Mouse (Mus musculus): ENCODE measurements at regions not wholly inside any gene's neighbourhood (a gene's known extent, or its start where the extent isn't known, plus 50 kb on each side); places are given as distances from the start of the nearest gene placed in this dataset.
"Not testable (repeated sequence)": the region's sequence is repeated elsewhere in the genome, so short reads cannot be mapped to it uniquely, and the experiment has no call there.

- not testable (repeated sequence) for H3K36me3 ChIP-seq (ENCODE audit: control insufficient read depth, insufficient read depth, low read length); H3K9me3 ChIP-seq (ENCODE audit: control insufficient read depth, low read length); H3K9ac ChIP-seq (ENCODE audit: low read depth, low read length); H3K4me2 ChIP-seq (replicated peaks; ENCODE audit: low read depth, low read length); H3K4me1 ChIP-seq (replicated peaks; ENCODE audit: control insufficient read depth, insufficient read depth, low read length); H3K27me3 ChIP-seq (ENCODE audit: control insufficient read depth, insufficient read depth, low read length); H3K4me3 ChIP-seq (ENCODE audit: low read depth, low read length)
- ATAC-seq (ENCODE audit: low FRiP score), result peak; percentile 83
- 0 out of 2 replicates have a peak overlapping the region, but pooled peaks have one; percentile 24 for H3K27ac ChIP-seq (ENCODE audit: low read depth, low read length)
- DNase-seq (ENCODE audit: low spot score), result peak; percentile 29
- WGBS, result 51% methylated on average over 5 of the region's 5 CpGs
These were observed 120.6 kb upstream of the Kctd3 start for GRCm38 (mm10) chr1:189128246-189128645.

GRCm38 (mm10) chr1:189127367-189127766 lies 119.7 kb upstream of the Kctd3 start:
- Histone ChIP-seq H3K36me3 (ENCODE audit: control insufficient read depth, insufficient read depth, low read length) (no peaks in the 10 kb centered on the region), H3K4me3 (ENCODE audit: low read depth, low read length) (no peak overlapping the region), H3K4me2 (replicated peaks; ENCODE audit: low read depth, low read length) (no peak overlapping the region), H3K27me3 (ENCODE audit: control insufficient read depth, insufficient read depth, low read length) (no peaks in the 10 kb centered on the region), H3K9me3 (ENCODE audit: control insufficient read depth, low read length) (no peaks in the 10 kb centered on the region), H3K4me1 (replicated peaks; ENCODE audit: control insufficient read depth, insufficient read depth, low read length) (no peaks in the 10 kb centered on the region), H3K9ac (ENCODE audit: low read depth, low read length) (no peak overlapping the region), H3K27ac (ENCODE audit: low read depth, low read length) (no peak overlapping the region; the same call in 1 of the 2 replicates)
- WGBS, result 22% methylated on average over 5 of the region's 5 CpGs
- ATAC-seq (ENCODE audit: low FRiP score), result peak; percentile 74
- peak; percentile 29 for DNase-seq (ENCODE audit: low spot score)

GRCm38 (mm10) chr1:189119941-189120735 lies 112.5 kb upstream of the Kctd3 start:
- Histone ChIP-seq H3K4me2 (replicated peaks; ENCODE audit: low read depth, low read length) (no peak overlapping the region), H3K4me3 (ENCODE audit: low read depth, low read length) (no peak overlapping the region), H3K36me3 (ENCODE audit: control insufficient read depth, insufficient read depth, low read length) (no peaks in the 10 kb centered on the region), H3K9me3 (ENCODE audit: control insufficient read depth, low read length) (no peaks in the 10 kb centered on the region), H3K4me1 (replicated peaks; ENCODE audit: control insufficient read depth, insufficient read depth, low read length) (no peaks in the 10 kb centered on the region), H3K27me3 (ENCODE audit: control insufficient read depth, insufficient read depth, low read length) (no peaks in the 10 kb centered on the region), H3K27ac (ENCODE audit: low read depth, low read length) (no peak overlapping the region), H3K9ac (ENCODE audit: low read depth, low read length) (no peak overlapping the region)
- DNase-seq (ENCODE audit: low spot score) (no peak), ATAC-seq (ENCODE audit: low FRiP score) (no peak)
- 87% methylated on average over 6 of the region's 6 CpGs for WGBS

GRCm38 (mm10) chr1:189119005-189119404 lies 111.4 kb upstream of the Kctd3 start:
- WGBS, result 92% methylated on average over 1 of the region's 1 CpGs
- not testable (repeated sequence) for H3K27ac ChIP-seq (ENCODE audit: low read depth, low read length); H3K36me3 ChIP-seq (ENCODE audit: control insufficient read depth, insufficient read depth, low read length); ATAC-seq (ENCODE audit: low FRiP score); H3K4me1 ChIP-seq (replicated peaks; ENCODE audit: control insufficient read depth, insufficient read depth, low read length); H3K27me3 ChIP-seq (ENCODE audit: control insufficient read depth, insufficient read depth, low read length); H3K4me3 ChIP-seq (ENCODE audit: low read depth, low read length); H3K9ac ChIP-seq (ENCODE audit: low read depth, low read length); H3K4me2 ChIP-seq (replicated peaks; ENCODE audit: low read depth, low read length); DNase-seq (ENCODE audit: low spot score); H3K9me3 ChIP-seq (ENCODE audit: control insufficient read depth, low read length)

- H3K27me3 ChIP-seq (ENCODE audit: control insufficient read depth, insufficient read depth, low read length), result no peaks in the 10 kb centered on the region
- H3K36me3 ChIP-seq (ENCODE audit: control insufficient read depth, insufficient read depth, low read length), result no peaks in the 10 kb centered on the region
- H3K4me3 ChIP-seq (ENCODE audit: low read depth, low read length), result no peak overlapping the region
- H3K9me3 ChIP-seq (ENCODE audit: control insufficient read depth, low read length), result no peaks in the 10 kb centered on the region
- no peak overlapping the region for H3K27ac ChIP-seq (ENCODE audit: low read depth, low read length)
- no peak overlapping the region for H3K4me2 ChIP-seq (replicated peaks; ENCODE audit: low read depth, low read length)
- DNase-seq (ENCODE audit: low spot score), result no peak
- H3K9ac ChIP-seq (ENCODE audit: low read depth, low read length), result no peak overlapping the region
- 60% methylated on average over 5 of the region's 5 CpGs for WGBS
- ATAC-seq (ENCODE audit: low FRiP score), result no peak
- H3K4me1 ChIP-seq (replicated peaks; ENCODE audit: control insufficient read depth, insufficient read depth, low read length), result no peaks in the 10 kb centered on the region
These were observed 110.9 kb upstream of the Kctd3 start for GRCm38 (mm10) chr1:189118582-189118981.

GRCm38 (mm10) chr1:189115914-189116313 lies 108.3 kb upstream of the Kctd3 start:
- DNase-seq (ENCODE audit: low spot score) (no peak), ATAC-seq (ENCODE audit: low FRiP score) (no peak)
- Histone ChIP-seq H3K4me2 (replicated peaks; ENCODE audit: low read depth, low read length) (no peak overlapping the region), H3K27me3 (ENCODE audit: control insufficient read depth, insufficient read depth, low read length) (no peaks in the 10 kb centered on the region), H3K27ac (ENCODE audit: low read depth, low read length) (no peak overlapping the region), H3K9ac (ENCODE audit: low read depth, low read length) (no peak overlapping the region), H3K4me3 (ENCODE audit: low read depth, low read length) (no peak overlapping the region), H3K36me3 (ENCODE audit: control insufficient read depth, insufficient read depth, low read length) (no peaks in the 10 kb centered on the region), H3K9me3 (ENCODE audit: control insufficient read depth, low read length) (no peaks in the 10 kb centered on the region), H3K4me1 (replicated peaks; ENCODE audit: control insufficient read depth, insufficient read depth, low read length) (no peaks in the 10 kb centered on the region)
- WGBS, result 79% methylated on average over 8 of the region's 8 CpGs

GRCm38 (mm10) chr1:189115279-189115678 lies 107.6 kb upstream of the Kctd3 start:
- Histone ChIP-seq H3K4me1 (replicated peaks; ENCODE audit: control insufficient read depth, insufficient read depth, low read length) (no peaks in the 10 kb centered on the region), H3K27ac (ENCODE audit: low read depth, low read length) (no peak overlapping the region), H3K4me2 (replicated peaks; ENCODE audit: low read depth, low read length) (no peak overlapping the region), H3K36me3 (ENCODE audit: control insufficient read depth, insufficient read depth, low read length) (no peaks in the 10 kb centered on the region), H3K4me3 (ENCODE audit: low read depth, low read length) (no peak overlapping the region), H3K9ac (ENCODE audit: low read depth, low read length) (no peak overlapping the region), H3K9me3 (ENCODE audit: control insufficient read depth, low read length) (no peaks in the 10 kb centered on the region), H3K27me3 (ENCODE audit: control insufficient read depth, insufficient read depth, low read length) (no peaks in the 10 kb centered on the region)
- ATAC-seq (ENCODE audit: low FRiP score), result no peak
- 94% methylated on average over 1 of the region's 1 CpGs for WGBS
- DNase-seq (ENCODE audit: low spot score), result no peak

- no peak overlapping the region for H3K9ac ChIP-seq (ENCODE audit: low read depth, low read length)
- no peaks in the 10 kb centered on the region for H3K9me3 ChIP-seq (ENCODE audit: control insufficient read depth, low read length)
- no peak overlapping the region for H3K4me3 ChIP-seq (ENCODE audit: low read depth, low read length)
- no peak overlapping the region for H3K27ac ChIP-seq (ENCODE audit: low read depth, low read length)
- no peak overlapping the region for H3K4me2 ChIP-seq (replicated peaks; ENCODE audit: low read depth, low read length)
- no peak for DNase-seq (ENCODE audit: low spot score)
- 81% methylated on average over 8 of the region's 8 CpGs for WGBS
- no peaks in the 10 kb centered on the region for H3K27me3 ChIP-seq (ENCODE audit: control insufficient read depth, insufficient read depth, low read length)
- H3K4me1 ChIP-seq (replicated peaks; ENCODE audit: control insufficient read depth, insufficient read depth, low read length), result no peaks in the 10 kb centered on the region
- no peak for ATAC-seq (ENCODE audit: low FRiP score)
- no peaks in the 10 kb centered on the region for H3K36me3 ChIP-seq (ENCODE audit: control insufficient read depth, insufficient read depth, low read length)
These were observed 100.8 kb upstream of the Kctd3 start for GRCm38 (mm10) chr1:189108260-189109035.

- no peaks in the 10 kb centered on the region for H3K9me3 ChIP-seq (ENCODE audit: control insufficient read depth, low read length)
- H3K4me1 ChIP-seq (replicated peaks; ENCODE audit: control insufficient read depth, insufficient read depth, low read length), result no peaks in the 10 kb centered on the region
- H3K9ac ChIP-seq (ENCODE audit: low read depth, low read length), result no peak overlapping the region
- no peak overlapping the region for H3K4me3 ChIP-seq (ENCODE audit: low read depth, low read length)
- H3K27ac ChIP-seq (ENCODE audit: low read depth, low read length), result no peak overlapping the region
- no peak for ATAC-seq (ENCODE audit: low FRiP score)
- H3K36me3 ChIP-seq (ENCODE audit: control insufficient read depth, insufficient read depth, low read length), result no peaks in the 10 kb centered on the region
- WGBS, result 63% methylated on average over 8 of the region's 8 CpGs
- H3K4me2 ChIP-seq (replicated peaks; ENCODE audit: low read depth, low read length), result no peak overlapping the region
- no peaks in the 10 kb centered on the region for H3K27me3 ChIP-seq (ENCODE audit: control insufficient read depth, insufficient read depth, low read length)
- peak; percentile 14 for DNase-seq (ENCODE audit: low spot score)
These were observed 100.2 kb upstream of the Kctd3 start for GRCm38 (mm10) chr1:189107841-189108240.

All from hindbrain, embryonic 11.5 days (tissue).